Mouse (Mus musculus): Measurements from ENCODE around the gene Stk4.

Gene Stk4

GRCm38 (mm10) chr2:164128576-164129411 is 58.7 kb downstream of the Stk4 start:
- DNase-seq (ENCODE audit: low spot score) = no peak

- DNase-seq (ENCODE audit: low spot score) = no peak
Measured at GRCm38 (mm10) chr2:164131586-164131985, 61.5 kb downstream of the Stk4 start.

- peak; percentile 35 for DNase-seq (ENCODE audit: low spot score)
Measured at GRCm38 (mm10) chr2:164134563-164134962, 64.4 kb downstream of the Stk4 start.

GRCm38 (mm10) chr2:164135367-164135766 is 65.2 kb downstream of the Stk4 start:
- DNase-seq (ENCODE audit: low spot score) = no peak

- DNase-seq (ENCODE audit: low spot score) = no peak
Measured at GRCm38 (mm10) chr2:164136393-164136792, 66.3 kb downstream of the Stk4 start.

- DNase-seq (ENCODE audit: low spot score) = no peak
Measured at GRCm38 (mm10) chr2:164137754-164138153, 67.6 kb downstream of the Stk4 start.

- no peak for DNase-seq (ENCODE audit: low spot score)
Measured at GRCm38 (mm10) chr2:164142021-164142420, 71.9 kb downstream of the Stk4 start.

GRCm38 (mm10) chr2:164144025-164144424 is 73.9 kb downstream of the Stk4 start:
- DNase-seq (ENCODE audit: low spot score) = no peak

- no peak for DNase-seq (ENCODE audit: low spot score)
Measured at GRCm38 (mm10) chr2:164144541-164144940, 74.4 kb downstream of the Stk4 start.

GRCm38 (mm10) chr2:164146556-164146955 is 76.4 kb downstream of the Stk4 start:
- no peak for DNase-seq (ENCODE audit: low spot score)

- no peak for DNase-seq (ENCODE audit: low spot score)
Measured at GRCm38 (mm10) chr2:164150086-164150760, 80.1 kb downstream of the Stk4 start.

GRCm38 (mm10) chr2:164152341-164152740 is 82.2 kb downstream of the Stk4 start:
- no peak for DNase-seq (ENCODE audit: low spot score)

GRCm38 (mm10) chr2:164154007-164154406 is 83.9 kb downstream of the Stk4 start:
- DNase-seq (ENCODE audit: low spot score) = no peak

GRCm38 (mm10) chr2:164156158-164156557 is 86.0 kb downstream of the Stk4 start:
- DNase-seq (ENCODE audit: low spot score) = no peak

GRCm38 (mm10) chr2:164158838-164159237 is 88.7 kb downstream of the Stk4 start:
- no peak for DNase-seq (ENCODE audit: low spot score)

GRCm38 (mm10) chr2:164161515-164162055 is 91.5 kb downstream of the Stk4 start:
- DNase-seq (ENCODE audit: low spot score) = no peak

GRCm38 (mm10) chr2:164164941-164165340 is 94.8 kb downstream of the Stk4 start:
- DNase-seq (ENCODE audit: low spot score) = no peak

GRCm38 (mm10) chr2:164167752-164168570 is 97.8 kb downstream of the Stk4 start:
- no peak for DNase-seq (ENCODE audit: low spot score)

- no peak for DNase-seq (ENCODE audit: low spot score)
Measured at GRCm38 (mm10) chr2:164168571-164168946, 98.4 kb downstream of the Stk4 start.

- no peak for DNase-seq (ENCODE audit: low spot score)
Measured at GRCm38 (mm10) chr2:164170326-164170725, 100.2 kb downstream of the Stk4 start.

GRCm38 (mm10) chr2:164170902-164171301 is 100.8 kb downstream of the Stk4 start, which contains the start of gene Kcns1:
Kcns1 (minus strand) TSS chr2:164171113.
- DNase-seq (ENCODE audit: low spot score) = no peak

- DNase-seq (ENCODE audit: low spot score) = no peak
Measured at GRCm38 (mm10) chr2:164173394-164173793, 103.3 kb downstream of the Stk4 start.
